Mouse (Mus musculus) spleen, adult 12 weeks (tissue): ENCODE measurements around the gene Daam1.

Experiments used
- DNase-seq: peaks from one replicate; pipeline ENCODE4 v3.0.0; 2022; ENCODE audit warnings: low spot score

The Daam1 gene

GRCm38 (mm10) chr12:71864544-71864897 lies 33.6 kb downstream of the Daam1 start:
- DNase-seq = no peak

- no peak for DNase-seq
Measured at GRCm38 (mm10) chr12:71865937-71866336, 35.1 kb downstream of the Daam1 start.

- no peak for DNase-seq
Measured at GRCm38 (mm10) chr12:71867345-71868240, 36.7 kb downstream of the Daam1 start.

- DNase-seq = no peak
Measured at GRCm38 (mm10) chr12:71870644-71871043, 39.8 kb downstream of the Daam1 start.

GRCm38 (mm10) chr12:71872330-71872729 lies 41.5 kb downstream of the Daam1 start:
- DNase-seq = no peak

- DNase-seq = no peak
Measured at GRCm38 (mm10) chr12:71874561-71874960, 43.7 kb downstream of the Daam1 start.

- DNase-seq = no peak
Measured at GRCm38 (mm10) chr12:71874984-71875383, 44.1 kb downstream of the Daam1 start.

GRCm38 (mm10) chr12:71875761-71876489 lies 45.0 kb downstream of the Daam1 start:
- no peak for DNase-seq

GRCm38 (mm10) chr12:71880987-71881386 lies 50.1 kb downstream of the Daam1 start:
- no peak for DNase-seq

- DNase-seq = no peak
Measured at GRCm38 (mm10) chr12:71881477-71881876, 50.6 kb downstream of the Daam1 start.

- DNase-seq = no peak
Measured at GRCm38 (mm10) chr12:71883066-71883711, 52.3 kb downstream of the Daam1 start.

- DNase-seq = no peak
Measured at GRCm38 (mm10) chr12:71885170-71885574, 54.3 kb downstream of the Daam1 start.

GRCm38 (mm10) chr12:71885717-71886116 lies 54.8 kb downstream of the Daam1 start:
- no peak for DNase-seq

GRCm38 (mm10) chr12:71886406-71886805 lies 55.5 kb downstream of the Daam1 start:
- DNase-seq = no peak

- no peak for DNase-seq
Measured at GRCm38 (mm10) chr12:71886941-71887340, 56.1 kb downstream of the Daam1 start.

GRCm38 (mm10) chr12:71888370-71888769 lies 57.5 kb downstream of the Daam1 start:
- DNase-seq = no peak

GRCm38 (mm10) chr12:71889266-71889665 lies 58.4 kb downstream of the Daam1 start:
- DNase-seq = no peak

- DNase-seq = no peak
Measured at GRCm38 (mm10) chr12:71890282-71890681, 59.4 kb downstream of the Daam1 start.

GRCm38 (mm10) chr12:71891729-71892355 lies 61.0 kb downstream of the Daam1 start:
- no peak for DNase-seq

GRCm38 (mm10) chr12:71892996-71893605 lies 62.2 kb downstream of the Daam1 start:
- DNase-seq = no peak

- no peak for DNase-seq
Measured at GRCm38 (mm10) chr12:71898231-71898630, 67.4 kb downstream of the Daam1 start.
